Mouse (Mus musculus) thymus, postnatal 4 days (tissue): Measurements from ENCODE around the gene Tpm3.
A peak's percentile ranks its signal among the peaks of the same experiment; 100 is the strongest.
"Not testable (repeated sequence)": the region's sequence is repeated elsewhere in the genome, so short reads cannot be mapped to it uniquely, and the experiment has no call there.

Experiments used
- DNase-seq: peaks from one replicate; pipeline ENCODE4 v3.0.0; 2021

The Tpm3 gene

GRCm38 (mm10) chr3:90084790-90085189 lies 12.3 kb downstream of the Tpm3 start:
- no peak for DNase-seq

- DNase-seq: no peak
These were observed 12.8 kb downstream of the Tpm3 start for GRCm38 (mm10) chr3:90085281-90085680.

- DNase-seq: no peak
These were observed 13.6 kb downstream of the Tpm3 start for GRCm38 (mm10) chr3:90086068-90086467.

- no peak for DNase-seq
These were observed 16.2 kb downstream of the Tpm3 start for GRCm38 (mm10) chr3:90088617-90089016.

- no peak for DNase-seq
These were observed 18.4 kb downstream of the Tpm3 start for GRCm38 (mm10) chr3:90090892-90091291.

- no peak for DNase-seq
These were observed 22.0 kb downstream of the Tpm3 start for GRCm38 (mm10) chr3:90094453-90094852.

- no peak for DNase-seq
These were observed 25.5 kb downstream of the Tpm3 start for GRCm38 (mm10) chr3:90097928-90098327.

GRCm38 (mm10) chr3:90101010-90101409 lies 28.6 kb downstream of the Tpm3 start:
- no peak for DNase-seq

GRCm38 (mm10) chr3:90101673-90102072 lies 29.2 kb downstream of the Tpm3 start:
- DNase-seq: no peak

GRCm38 (mm10) chr3:90102239-90102638 lies 29.8 kb downstream of the Tpm3 start:
- no peak for DNase-seq

GRCm38 (mm10) chr3:90103176-90103575 lies 30.7 kb downstream of the Tpm3 start:
- no peak for DNase-seq

GRCm38 (mm10) chr3:90103938-90104337 lies 31.5 kb downstream of the Tpm3 start, which contains the start of gene Nup210l:
TSS of gene Nup210l (plus strand) at chr3:90104132.
- DNase-seq: no peak

- no peak for DNase-seq
These were observed 39.3 kb downstream of the Tpm3 start for GRCm38 (mm10) chr3:90111706-90112105.

- peak; percentile 60 for DNase-seq
These were observed 41.9 kb downstream of the Tpm3 start for GRCm38 (mm10) chr3:90114342-90114741.

- DNase-seq: no peak
These were observed 43.1 kb downstream of the Tpm3 start for GRCm38 (mm10) chr3:90115526-90115925.

- no peak for DNase-seq
These were observed 45.8 kb downstream of the Tpm3 start for GRCm38 (mm10) chr3:90118132-90118790.

GRCm38 (mm10) chr3:90122036-90122435 lies 49.6 kb downstream of the Tpm3 start:
- not testable (repeated sequence) for DNase-seq

- no peak for DNase-seq
These were observed 53.3 kb downstream of the Tpm3 start for GRCm38 (mm10) chr3:90125710-90126109.

GRCm38 (mm10) chr3:90127881-90128280 lies 55.4 kb downstream of the Tpm3 start:
- no peak for DNase-seq

- no peak for DNase-seq
These were observed 60.3 kb downstream of the Tpm3 start for GRCm38 (mm10) chr3:90132745-90133144.

- DNase-seq: no peak
These were observed 60.9 kb downstream of the Tpm3 start for GRCm38 (mm10) chr3:90133331-90133730.

GRCm38 (mm10) chr3:90134483-90134882 lies 62.0 kb downstream of the Tpm3 start:
- DNase-seq: no peak

- DNase-seq: no peak
These were observed 62.5 kb downstream of the Tpm3 start for GRCm38 (mm10) chr3:90134993-90135392.

- DNase-seq: peak; percentile 58
These were observed 64.2 kb downstream of the Tpm3 start for GRCm38 (mm10) chr3:90136660-90137059.

GRCm38 (mm10) chr3:90137606-90138005 lies 65.2 kb downstream of the Tpm3 start:
- no peak for DNase-seq
